Mouse (Mus musculus) hindbrain, embryonic 14.5 days (tissue): ENCODE results near the gene Exosc10. TPM values are rescaled to one million over a fixed set of nuclear protein-coding genes. Genes with fewer than 3 reads are reported as not detected.

Source experiments
- ATAC-seq: fragments of 200-750 bp; cut with Nextera tagmentation; 2 replicates; pipeline ENCODE4 v1.8.0; 2017; ENCODE audit warnings: moderate number of reproducible peaks, mild to moderate bottlenecking, moderate TSS enrichment, moderate library complexity; ENCODE audit not compliant: low FRiP score
- DNase-seq: peaks from one replicate; pipeline ENCODE4 v3.0.0-alpha.2; 2015; ENCODE audit warnings: low spot score
- H3K27ac ChIP-seq: fragments of 300-500 bp; sonication (generic); 2 replicates; pipeline ENCODE4 v1.5.1; 2014; ENCODE audit warnings: mild to moderate bottlenecking, moderate library complexity
- H3K27me3 ChIP-seq: fragments of 300-500 bp; sonication (generic); 2 replicates; pipeline ENCODE4 v1.6.1; 2014; ENCODE audit warnings: mild to moderate bottlenecking, low read length, mixed read lengths; ENCODE audit not compliant: control insufficient read depth, insufficient read depth
- H3K36me3 ChIP-seq: fragments of 300-500 bp; sonication (generic); replicated peaks from 2 replicates; pipeline ENCODE4 v1.6.1; 2014; ENCODE audit not compliant: control insufficient read depth, insufficient read depth
- H3K4me1 ChIP-seq: fragments of 300-500 bp; sonication (generic); replicated peaks from 2 replicates; pipeline ENCODE4 v1.6.1; 2014; ENCODE audit warnings: antibody characterized with exemption, low read length, mixed read lengths; ENCODE audit not compliant: control insufficient read depth, insufficient read depth
- H3K4me2 ChIP-seq: fragments of 300-500 bp; sonication (generic); replicated peaks from 2 replicates; pipeline ENCODE4 v1.6.1; 2014; ENCODE audit warnings: mild to moderate bottlenecking, moderate library complexity
- H3K4me3 ChIP-seq: fragments of 300-500 bp; sonication (generic); replicated peaks from 2 replicates; pipeline ENCODE4 v1.5.1; 2014; ENCODE audit warnings: mild to moderate bottlenecking, low read length
- H3K9ac ChIP-seq: fragments of 300-500 bp; sonication (generic); 2 replicates; pipeline ENCODE4 v1.6.1; 2014
- H3K9me3 ChIP-seq: fragments of 300-500 bp; sonication (generic); 2 replicates; pipeline ENCODE4 v1.6.1; 2016; ENCODE audit warnings: low read length; ENCODE audit not compliant: control insufficient read depth
- WGBS: fragments of 180-500 bp; shearing (Covaris S2); extraction: QIAGEN DNeasy Blood & Tissue Kit; methylation state at CpG from one replicate; pipeline ENCODE4 v1.1.7; 2014; 5-methylcytosine and 5-hydroxymethylcytosine counted together
- polyA plus RNA-seq: library from polyadenylated mRNA; unstranded; fragments of >200 nt; fragmentation: Nextera tagmentation; extraction: Ambion mirVana; gene quantifications from 2 replicates; pipeline ENCODE4 v1.2.1, GENCODE M21; 2014

Gene Exosc10
- polyA plus RNA-seq, 1 experiment from 2014 or later, result 85.9 TPM

DNA sequence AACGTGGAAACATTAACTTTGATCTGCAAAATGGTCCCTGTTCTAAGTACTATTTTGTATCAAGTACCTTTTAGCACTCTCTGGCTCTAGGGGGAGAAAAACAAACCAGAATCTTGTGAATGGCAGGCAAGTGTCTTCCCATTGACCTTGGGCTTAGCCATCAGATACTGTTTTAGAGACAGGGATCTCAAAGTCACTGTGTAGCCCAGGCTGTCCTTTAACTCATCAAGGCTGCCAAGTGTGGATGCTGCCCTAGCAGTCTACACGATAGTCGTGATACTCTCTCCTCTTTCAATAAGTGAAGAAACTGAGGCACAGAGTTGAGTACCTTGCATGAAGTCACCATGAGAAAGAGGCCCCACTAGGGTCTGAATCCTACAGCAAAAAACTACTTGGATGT, 69.0 kb downstream of the Exosc10 start:
- Histone ChIP-seq H3K36me3 (peaks cover 30% of the 10 kb centered on the region), H3K4me3 (peak overlapping the region; percentile 66), H3K9me3 (no peaks in the 10 kb centered on the region), H3K4me2 (peak overlapping the region; percentile 90), H3K9ac (peak overlapping the region; percentile 83; the same call in 1 of the 2 replicates), H3K4me1 (peaks cover 17% of the 10 kb centered on the region), H3K27me3 (no peaks in the 10 kb centered on the region), H3K27ac (no peak overlapping the region; the same call in 1 of the 2 replicates)
- 58% methylated on average over 3 of the region's 3 CpGs for WGBS
- DNase-seq (no peak), ATAC-seq (peak; percentile 7; the same call in 1 of the 2 replicates)

Other genes starting within 250 kb of the Exosc10 start
- 12.2 and 13.4 TPM in 2 replicates for gene Ubiad1, start 113.7 kb upstream of the Exosc10 start, polyA plus RNA-seq
- gene Mtor, start 109.8 kb upstream of the Exosc10 start, polyA plus RNA-seq, result 30.2 and 36.1 TPM in 2 replicates
- gene Angptl7, start 58.0 kb upstream of the Exosc10 start, polyA plus RNA-seq, result 0.31 and 0.50 TPM in 2 replicates
- 180 and 191 TPM in 2 replicates for gene Srm, start 33.1 kb downstream of the Exosc10 start, polyA plus RNA-seq
- 0.20 and 1.2 TPM in 2 replicates for gene Masp2, start 44.1 kb downstream of the Exosc10 start, polyA plus RNA-seq
- 80.4 and 91.1 TPM in 2 replicates for gene Tardbp, start 68.6 kb downstream of the Exosc10 start, polyA plus RNA-seq
- gene Gm572, start 84.9 kb downstream of the Exosc10 start, polyA plus RNA-seq, result not detected in 2 replicates
- 6.6 and 7.1 TPM in 2 replicates for gene Casz1, start 246.0 kb downstream of the Exosc10 start, polyA plus RNA-seq